Mouse (Mus musculus) layer of hippocampus, adult 2 months (tissue): Measurements from ENCODE around the gene Kif3a. TPM values are rescaled to one million over a fixed set of nuclear protein-coding genes. Genes with fewer than 3 reads are reported as not detected.

Source experiments
- DNase-seq, 2 experiments: peaks; one replicate each; pipeline ENCODE4 v3.0.0; 2022; ENCODE audit warnings: low spot score in 2 of 2
- H3K27ac ChIP-seq: fragments of 200-600 bp; 2 replicates; pipeline ENCODE4 v1.8.1; 2022
- H3K4me3 ChIP-seq: fragments of 200-600 bp; 2 replicates; pipeline ENCODE4 v1.8.1; 2022; ENCODE audit warnings: mild to moderate bottlenecking
- CTCF ChIP-seq: fragments of 200-600 bp; conservative IDR thresholded peaks from 2 replicates; pipeline ENCODE4 v1.8.1; 2022; ENCODE audit warnings: antibody characterized with exemption, mild to moderate bottlenecking, moderate library complexity
- total RNA-seq, 2 experiments: library from RNA; stranded (reverse); gene quantifications; 2 replicates each; pipeline ENCODE4 v1.2.3; 2021

Gene Kif3a
- total RNA-seq, 2 experiments from 2014 or later = 130 to 133 TPM

DNA sequence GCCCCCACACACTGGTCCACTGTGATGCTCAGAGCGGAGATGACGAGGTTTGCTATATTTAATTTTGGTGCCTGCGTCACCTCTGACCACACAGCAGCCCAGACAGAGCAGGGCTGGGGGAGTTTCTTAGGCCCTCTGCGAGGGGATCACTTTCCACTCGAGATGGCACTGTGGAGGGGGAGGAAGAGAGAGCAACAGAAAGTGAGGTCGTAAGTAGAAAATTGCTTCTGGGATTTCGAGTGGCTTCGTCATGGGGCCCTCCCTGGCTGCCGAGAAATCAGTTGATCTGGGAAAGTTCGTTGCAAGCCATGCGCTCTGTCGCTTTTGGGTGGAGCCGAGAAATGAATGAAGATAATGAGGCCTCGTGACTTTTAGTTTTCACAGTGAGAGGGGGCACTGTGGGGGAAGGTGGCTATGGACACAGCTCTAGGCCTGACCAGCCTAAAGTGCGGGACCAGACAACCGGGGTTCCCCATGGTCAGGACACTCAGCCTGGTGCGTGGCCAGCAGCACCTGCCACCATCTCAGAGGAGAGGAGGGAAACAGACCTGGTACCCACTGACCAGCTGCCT is 59.7 kb downstream of the Kif3a start:
- no peak overlapping the region for H3K4me3 ChIP-seq
- TF ChIP-seq CTCF = no peak
- DNase-seq = no peak
- H3K27ac ChIP-seq = no peak overlapping the region

DNA sequence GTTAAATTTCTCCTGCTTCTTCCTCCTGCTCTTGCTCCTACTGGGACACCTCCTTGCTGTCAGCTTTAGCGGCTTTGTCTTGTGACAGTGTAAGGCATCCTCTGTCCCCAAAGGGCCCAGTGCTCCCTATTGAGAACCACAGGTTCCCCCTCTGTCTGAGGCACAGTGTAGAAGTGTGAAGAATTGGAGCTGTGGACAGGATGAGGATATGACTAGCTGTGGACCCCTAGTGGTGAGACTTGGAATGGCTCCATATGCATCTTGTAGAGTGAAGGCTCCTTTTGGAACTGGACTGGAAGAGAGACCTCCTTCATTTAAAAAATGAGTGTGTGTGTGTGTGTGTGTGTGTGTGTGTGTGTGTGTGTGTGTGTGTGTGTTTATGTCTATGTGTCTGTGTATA is 60.7 kb downstream of the Kif3a start:
- H3K4me3 ChIP-seq = no peak overlapping the region
- TF ChIP-seq CTCF = peak; percentile 80

DNA sequence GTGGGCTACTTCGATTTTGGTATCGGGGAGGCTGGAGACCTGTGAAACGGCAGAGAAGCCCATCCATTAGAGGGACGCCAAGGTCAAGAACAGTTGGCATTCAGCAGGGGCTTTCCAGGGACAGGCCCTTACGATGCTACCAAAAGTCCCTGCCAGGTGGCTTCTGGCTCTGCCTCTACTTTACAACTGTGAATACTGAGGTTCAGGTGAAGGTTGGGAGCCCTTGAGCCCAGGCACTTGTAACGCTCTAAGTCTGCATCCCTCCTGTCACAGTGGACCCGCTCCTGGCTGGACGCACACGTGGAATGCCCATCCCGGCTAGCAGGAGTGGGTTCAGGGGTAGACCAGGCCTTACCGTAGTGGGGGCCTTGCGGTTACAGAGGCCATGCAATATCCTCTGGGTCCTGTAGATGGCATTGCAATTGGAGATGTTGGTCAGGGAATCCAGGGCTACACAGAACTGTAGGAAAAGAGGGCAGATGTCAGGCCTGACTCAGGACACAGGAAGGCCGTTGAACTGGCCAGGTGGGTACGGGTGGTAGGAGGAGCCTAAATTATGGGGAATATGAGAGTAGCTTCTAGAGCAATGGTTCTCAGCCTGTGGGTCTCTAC is 65.0 kb downstream of the Kif3a start:
- peak; percentile 76 for TF ChIP-seq CTCF
- no peak overlapping the region for H3K4me3 ChIP-seq
- DNase-seq = no peak
- no peak overlapping the region for H3K27ac ChIP-seq

More for the DNA sequence above, 60.7 kb downstream of the Kif3a start:
- no peak overlapping the region for H3K27ac ChIP-seq
- DNase-seq = peak; percentile 72 to 82

DNA sequence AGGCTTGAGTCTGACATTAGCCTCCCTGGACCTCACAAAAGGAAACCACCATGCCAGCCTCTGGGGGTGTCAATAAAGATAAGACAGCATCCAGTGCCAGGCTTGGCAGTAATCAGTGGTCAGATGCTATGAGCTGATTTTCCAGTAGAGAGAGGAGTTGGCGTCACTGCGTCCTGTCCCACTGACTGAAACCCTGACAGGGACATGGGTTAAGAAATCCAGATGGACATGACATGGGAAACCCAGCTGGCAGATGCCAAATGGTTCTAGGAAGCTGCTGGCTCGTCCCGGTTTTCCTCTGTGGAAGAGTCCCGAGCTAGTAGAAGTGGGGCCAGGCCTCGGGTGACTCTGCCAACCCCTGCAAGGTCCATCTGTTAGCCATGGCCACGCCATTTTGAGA is 66.5 kb downstream of the Kif3a start:
- Histone ChIP-seq H3K27ac (no peak overlapping the region), H3K4me3 (no peak overlapping the region)
- TF ChIP-seq CTCF = no peak
- DNase-seq = no peak

DNA sequence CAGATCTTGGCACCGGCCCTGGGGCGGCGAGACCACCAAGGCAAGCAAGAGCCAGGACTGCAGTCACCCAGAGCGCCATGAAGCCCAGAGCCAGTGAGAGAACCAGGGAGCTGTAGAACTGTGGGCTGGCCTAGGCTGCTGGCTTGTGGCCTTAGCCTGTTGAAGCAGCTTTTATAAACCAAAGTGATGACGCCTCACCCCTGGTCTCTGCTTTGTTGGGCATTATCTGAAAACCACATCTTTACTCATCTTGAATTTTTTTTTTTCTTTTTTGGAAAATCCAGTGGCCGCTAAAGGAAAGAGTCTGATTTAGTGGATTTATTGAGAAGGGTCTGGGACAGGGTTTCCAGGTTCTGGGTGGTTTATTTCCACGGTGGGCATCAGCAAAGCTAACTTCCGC is 67.4 kb downstream of the Kif3a start, which contains the start of gene Il13:
Gene Il13 (minus strand): TSS at position 147 of the 400 bp plus-strand sequence.
- Histone ChIP-seq H3K27ac (no peak within 1 kb of the TSS), H3K4me3 (no peak within 1 kb of the TSS)
- DNase-seq = no peak
- no peak for TF ChIP-seq CTCF

DNA sequence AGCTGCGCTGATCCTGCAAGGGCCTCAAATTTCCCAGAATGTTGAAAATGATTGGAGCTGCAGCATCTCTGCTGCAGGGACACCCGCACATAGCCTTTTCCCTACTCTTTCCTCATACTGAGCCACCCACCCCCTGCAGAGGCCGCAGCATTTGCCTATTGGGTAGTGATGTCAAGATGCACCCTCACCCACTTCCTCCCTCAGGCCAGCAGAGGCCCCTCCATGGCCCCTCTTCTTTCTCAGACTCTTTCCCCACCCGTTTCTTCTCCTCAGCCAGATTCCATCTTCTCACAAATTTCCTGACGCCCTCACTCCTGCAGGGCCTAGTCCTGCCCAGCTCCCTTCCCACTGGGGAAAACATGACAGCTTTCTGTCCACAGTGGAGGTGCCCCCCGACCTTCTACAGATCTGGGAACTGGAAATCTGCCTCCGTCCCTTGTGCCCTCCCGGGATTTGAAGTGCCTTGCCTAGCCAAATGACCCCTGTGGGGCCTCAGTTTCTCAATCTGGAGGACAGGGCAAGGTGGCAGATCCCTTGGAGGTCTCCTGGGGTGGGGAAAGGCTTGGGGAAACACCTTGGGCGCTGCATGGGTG is 68.5 kb downstream of the Kif3a start:
- H3K27ac ChIP-seq = 0 out of 2 replicates have a peak overlapping the region, but pooled peaks have one; percentile 57
- no peak for TF ChIP-seq CTCF
- peak overlapping the region; percentile 52; the same call in 1 of the 2 replicates for H3K4me3 ChIP-seq
- DNase-seq = no peak

DNA sequence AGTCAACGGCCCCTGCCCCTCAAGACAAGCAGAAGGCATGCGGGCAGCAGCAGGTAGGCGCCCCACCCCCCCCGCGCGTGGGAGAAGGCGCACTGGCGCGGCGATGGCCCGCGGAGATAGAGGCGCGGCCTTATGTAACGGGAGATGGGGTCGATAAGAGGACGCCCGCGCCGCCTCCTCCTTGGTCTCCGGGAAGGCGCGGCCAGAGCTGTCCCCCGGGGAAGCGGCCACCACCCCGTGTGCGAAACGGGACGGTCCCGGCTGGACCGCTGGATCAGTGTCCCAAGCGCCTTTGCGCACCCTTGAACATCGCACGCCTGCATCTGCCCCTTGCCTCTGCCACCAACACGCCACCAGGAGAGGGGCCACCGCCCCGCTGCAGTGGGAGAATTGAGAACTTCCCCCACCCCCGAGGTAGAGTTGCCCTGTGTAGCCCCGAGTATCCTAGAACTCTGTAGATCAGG is 69.0 kb downstream of the Kif3a start:
- no peak for DNase-seq
- Histone ChIP-seq H3K27ac (peak overlapping the region; percentile 57), H3K4me3 (peak overlapping the region; percentile 52)
- TF ChIP-seq CTCF = no peak

DNA sequence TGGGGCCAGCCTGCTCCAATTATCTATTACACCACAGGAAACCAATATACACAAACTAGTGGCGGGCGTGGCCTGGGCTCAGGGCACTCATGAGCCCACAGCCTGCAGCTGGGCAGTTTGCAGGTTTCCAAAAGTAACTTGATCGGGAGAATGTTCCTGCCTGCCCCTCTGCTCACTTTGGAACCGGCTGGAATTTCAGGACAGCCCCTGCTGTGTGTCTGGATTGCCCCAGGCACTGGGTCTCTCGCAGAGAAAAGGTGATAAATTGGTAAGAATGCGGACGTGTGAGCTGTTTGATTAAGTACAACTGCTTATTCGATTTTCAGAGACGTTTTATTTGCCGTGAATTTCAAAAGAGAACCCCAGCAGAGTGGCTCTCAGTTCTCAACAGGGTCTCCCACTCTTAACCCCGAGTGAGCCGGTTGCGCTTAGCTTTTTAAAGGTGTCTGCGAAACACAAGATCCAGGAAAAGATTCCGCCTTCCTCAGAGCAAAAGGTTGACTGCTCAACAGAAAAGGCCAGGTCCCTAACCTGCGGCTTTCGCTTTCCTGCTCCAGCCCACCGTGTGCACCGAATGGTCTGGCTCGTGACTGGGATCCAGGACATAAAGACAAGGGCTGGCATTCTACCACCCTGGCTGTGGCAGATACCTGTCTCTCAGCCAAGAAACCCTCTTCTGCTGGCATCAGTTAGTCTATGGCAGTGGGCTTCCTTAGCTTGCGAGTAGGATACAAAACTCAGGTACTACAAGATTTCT is 70.0 kb downstream of the Kif3a start:
- H3K27ac ChIP-seq = no peak overlapping the region
- no peak overlapping the region for H3K4me3 ChIP-seq
- no peak for DNase-seq
- TF ChIP-seq CTCF = no peak

DNA sequence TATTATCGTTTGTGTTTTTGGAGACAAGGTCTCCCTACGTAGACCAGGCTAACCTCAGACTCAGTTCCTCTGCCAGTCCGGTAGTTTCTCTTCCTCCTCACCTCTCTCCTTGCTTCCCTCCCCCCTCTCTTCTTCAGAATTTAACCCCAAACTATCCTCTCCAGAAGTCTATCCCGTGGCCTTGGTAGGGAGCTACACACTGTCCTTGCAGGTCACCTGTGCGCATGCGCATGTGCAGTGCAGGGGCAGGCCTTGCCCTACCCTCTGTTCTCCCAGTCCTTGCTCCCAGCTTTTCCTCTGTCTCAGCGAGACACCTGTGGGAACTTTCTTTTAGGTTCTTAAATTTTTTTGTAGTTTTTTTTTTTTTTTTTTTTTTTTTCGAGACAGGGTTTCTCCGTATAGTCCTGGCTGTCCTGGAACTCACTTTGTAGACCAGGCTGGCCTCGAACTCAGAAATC is 70.7 kb downstream of the Kif3a start:
- no peak overlapping the region for H3K27ac ChIP-seq
- H3K4me3 ChIP-seq = no peak overlapping the region
- DNase-seq = no peak
- TF ChIP-seq CTCF = no peak

DNA sequence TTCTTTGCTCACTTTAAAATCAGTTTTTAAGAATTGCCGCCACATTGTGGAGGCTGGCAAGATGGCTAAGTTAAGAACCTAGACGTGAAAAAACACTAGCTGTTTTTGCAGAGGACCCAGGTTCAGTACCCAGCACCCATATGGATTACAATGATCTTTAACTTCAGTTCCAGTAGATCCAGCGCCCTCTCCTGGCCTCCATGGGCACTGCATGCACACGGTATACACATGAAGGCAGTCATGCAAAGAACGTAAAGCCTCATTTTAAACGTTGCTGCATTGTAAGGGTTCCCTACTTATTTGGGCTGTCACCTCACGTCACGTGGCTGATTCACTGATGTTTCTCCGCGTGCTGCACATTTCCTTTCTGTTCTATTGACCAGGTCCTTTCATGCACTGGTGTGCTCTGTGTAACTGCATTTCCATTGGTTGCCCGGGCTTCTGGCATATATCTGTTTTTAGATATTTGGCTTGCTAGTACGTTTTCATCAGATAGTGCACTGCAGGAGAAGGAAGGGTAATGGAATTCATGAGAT is 75.6 kb downstream of the Kif3a start:
- no peak for DNase-seq
- no peak overlapping the region for H3K4me3 ChIP-seq
- no peak overlapping the region for H3K27ac ChIP-seq
- TF ChIP-seq CTCF = peak; percentile 60

DNA sequence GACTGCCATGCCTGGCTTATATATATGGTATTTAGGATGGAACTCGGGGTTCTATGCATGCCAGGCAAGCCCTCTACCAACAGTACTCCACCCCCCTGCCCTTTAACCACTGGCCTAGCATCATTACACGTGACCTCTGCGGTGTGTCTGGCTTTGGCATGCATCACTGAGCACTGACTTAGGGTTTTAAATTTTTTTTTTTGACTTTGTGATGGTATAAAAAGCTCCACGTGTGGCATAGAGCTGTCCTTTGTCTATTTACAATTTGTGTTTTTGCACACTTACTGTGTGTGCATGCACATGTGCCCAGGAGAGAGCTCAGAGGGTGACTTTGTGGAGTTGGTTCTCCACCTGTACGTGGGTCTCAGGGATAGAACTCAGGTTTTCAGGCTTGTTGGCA is 76.8 kb downstream of the Kif3a start:
- TF ChIP-seq CTCF = no peak
- H3K27ac ChIP-seq = no peak overlapping the region

DNA sequence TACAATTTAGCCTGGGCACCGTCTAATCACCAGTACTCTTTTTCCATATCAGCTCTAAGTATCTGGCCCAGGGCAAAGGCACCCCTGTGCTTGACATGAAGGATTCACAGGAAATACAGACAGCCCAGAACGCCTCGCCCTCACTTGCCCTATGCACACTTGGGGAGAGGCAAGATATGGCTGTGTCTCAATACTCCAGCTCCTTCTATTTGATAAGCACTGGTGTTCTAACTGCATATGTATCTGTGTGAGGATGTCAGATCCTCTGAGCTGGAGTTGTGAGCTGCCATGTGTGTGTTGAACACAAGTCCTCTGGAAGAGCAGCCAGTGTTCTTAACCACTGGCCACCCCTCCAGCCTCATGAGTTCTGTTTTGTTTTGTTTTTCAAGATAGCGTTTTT is 84.3 kb downstream of the Kif3a start:
- Histone ChIP-seq H3K4me3 (no peak overlapping the region), H3K27ac (no peak overlapping the region)
- DNase-seq = no peak
- TF ChIP-seq CTCF = no peak

More for the DNA sequence above, 76.8 kb downstream of the Kif3a start:
- H3K4me3 ChIP-seq = no peak overlapping the region
- DNase-seq = no peak

Other genes starting within 250 kb of the Kif3a start
- 10 to 100 TPM; 11.2 to 12.6 TPM for gene Zcchc10, start 242.7 kb upstream of the Kif3a start, total RNA-seq
- gene Aff4, start 216.5 kb upstream of the Kif3a start, total RNA-seq = 100 to 1,000 TPM; 241 to 245 TPM
- not detected for gene Leap2, start 144.2 kb upstream of the Kif3a start, total RNA-seq
- 100 to 1,000 TPM; 383 to 419 TPM for gene Uqcrq, start 136.5 kb upstream of the Kif3a start, total RNA-seq
- gene Gdf9, start 136.4 kb upstream of the Kif3a start, total RNA-seq = 1 to 10 TPM in 1 of 2 experiments, under 1 TPM in 1; 0.67 to 2.0 TPM
- gene Gm10447, start 110.3 kb upstream of the Kif3a start, total RNA-seq = under 1 TPM; 0.20 to 0.26 TPM
- 1 to 10 TPM; 4.8 to 5.1 TPM for gene Shroom1, start 110.2 kb upstream of the Kif3a start, total RNA-seq
- under 1 TPM in 1 of 2 experiments, not detected in 1; 0.52 TPM for gene Gm9837, start 96.9 kb upstream of the Kif3a start, total RNA-seq
- 1 to 10 TPM; 2.5 to 3.4 TPM for gene Gm9945, start 87.2 kb upstream of the Kif3a start, total RNA-seq
- 100 to 1,000 TPM; 137 to 142 TPM for gene Sowaha, start 87.1 kb upstream of the Kif3a start, total RNA-seq
- gene Sept8, start 48.1 kb upstream of the Kif3a start, total RNA-seq = 100 to 1,000 TPM; 240 to 254 TPM
- not detected for gene Il4, start 51.3 kb downstream of the Kif3a start, total RNA-seq
- gene Il13, start 67.3 kb downstream of the Kif3a start, total RNA-seq = not detected
- 10 to 100 TPM; 13.0 to 13.7 TPM for gene Rad50, start 139.9 kb downstream of the Kif3a start, total RNA-seq
- not detected for gene Il5, start 153.4 kb downstream of the Kif3a start, total RNA-seq
- gene Irf1, start 202.6 kb downstream of the Kif3a start, total RNA-seq = 10 to 100 TPM in 1 of 2 experiments, 1 to 10 TPM in 1; 9.0 to 12.4 TPM
- gene Gm17334, start 205.8 kb downstream of the Kif3a start, total RNA-seq = 1 to 10 TPM; 1.1 to 1.6 TPM